Mouse (Mus musculus) ES-E14 (cell line): ENCODE data around the gene Nup210l.

Experiments
- HCFC1 ChIP-seq: IDR thresholded peaks from 2 replicates; pipeline ENCODE4 v1.6.1; 2012; ENCODE audit warnings: low read length, inconsistent platforms, borderline replicate concordance; ENCODE audit not compliant: insufficient read depth
- MAFK ChIP-seq: IDR thresholded peaks from 2 replicates; pipeline ENCODE4 v1.6.1; 2014; ENCODE audit warnings: mild to moderate bottlenecking, low read depth, low read length, inconsistent platforms; ENCODE audit not compliant: insufficient read depth
- ZC3H11A ChIP-seq: IDR thresholded peaks from 2 replicates; pipeline ENCODE4 v1.6.1; 2012; ENCODE audit warnings: low read depth, mild to moderate bottlenecking, inconsistent platforms, low read length, borderline replicate concordance
- ZNF384 ChIP-seq: IDR thresholded peaks from 2 replicates; pipeline ENCODE4 v1.6.1; 2012; ENCODE audit warnings: low read depth, low read length, inconsistent platforms

DNA sequence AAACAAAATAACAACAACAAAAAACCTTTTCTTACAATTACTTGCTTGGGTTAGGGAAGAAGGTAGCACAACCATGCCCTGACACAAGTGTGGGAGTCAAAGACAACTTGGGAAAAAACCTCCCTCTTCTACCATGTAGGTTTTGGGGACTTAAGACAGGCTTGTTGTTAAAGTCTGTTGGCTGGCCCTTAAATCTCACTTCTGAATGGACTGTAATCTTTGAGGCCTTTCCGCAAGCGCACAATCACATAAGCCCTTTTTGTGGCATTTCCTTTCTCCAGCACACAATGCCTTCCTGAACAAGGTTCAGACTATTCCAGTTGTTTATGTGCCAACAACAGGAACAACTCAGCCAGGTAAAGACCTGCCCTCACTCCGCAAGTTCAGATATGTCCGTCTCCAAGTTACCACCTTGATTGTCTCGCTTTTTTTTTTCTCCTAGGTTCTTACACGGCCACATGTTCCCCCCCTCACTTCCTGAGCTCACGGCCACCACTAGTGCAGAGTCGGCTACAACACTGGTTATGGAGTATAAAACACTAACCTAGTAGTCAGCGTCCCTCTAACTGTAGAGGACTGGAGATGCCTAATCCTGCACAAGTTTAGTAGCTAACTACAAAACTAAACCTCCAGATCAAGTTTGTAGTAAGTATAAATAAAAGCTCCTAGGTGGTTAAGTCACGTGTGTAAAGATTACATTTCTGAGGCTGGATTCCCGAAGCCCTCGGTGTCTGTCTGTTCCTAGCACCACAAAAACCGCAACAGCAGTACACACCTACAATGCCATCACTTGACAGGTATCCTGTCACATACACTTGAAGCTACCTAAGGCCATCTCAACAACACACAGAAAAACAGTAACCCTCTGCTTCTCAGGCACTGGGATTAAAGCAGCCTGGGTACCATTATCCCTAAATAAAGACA lies 107.8 kb downstream of the Nup210l start:
- TF ChIP-seq ZC3H11A = no peak
- no peak; the same call in 1 of the 2 replicates for TF ChIP-seq HCFC1
- TF ChIP-seq ZNF384 = no peak
- TF ChIP-seq MAFK = no peak
